Mouse (Mus musculus) erythroid progenitor cell, adult 5-6 weeks (primary cell): ENCODE measurements around the gene Stx11. TPM values are rescaled to one million over a fixed set of nuclear protein-coding genes. Genes with fewer than 3 reads are reported as not detected.

Source experiments
- ATAC-seq: replicated peaks from 2 replicates; pipeline ENCODE4 v1.8.0; 2016; ENCODE audit warnings: moderate number of reproducible peaks, mild to moderate bottlenecking, moderate TSS enrichment, inconsistent platforms; ENCODE audit not compliant: poor library complexity, low FRiP score, severe bottlenecking
- total RNA-seq, 2 experiments: library from RNA; stranded (forward) in 1 of 2; stranded (reverse) in 1 of 2; fragments of 150-400 nt in 1 of 2; fragments of 186-747, 209-891 nt in 1 of 2; gene quantifications; 2 replicates each; pipeline versions ENCODE4 v1.2.3 to v1.2.4; 2015 to 2017; ENCODE audit warnings: low replicate concordance in 2 of 2

Stx11 gene
- total RNA-seq, 2 experiments from 2014 or later: 5.9 to 10.2 TPM

DNA sequence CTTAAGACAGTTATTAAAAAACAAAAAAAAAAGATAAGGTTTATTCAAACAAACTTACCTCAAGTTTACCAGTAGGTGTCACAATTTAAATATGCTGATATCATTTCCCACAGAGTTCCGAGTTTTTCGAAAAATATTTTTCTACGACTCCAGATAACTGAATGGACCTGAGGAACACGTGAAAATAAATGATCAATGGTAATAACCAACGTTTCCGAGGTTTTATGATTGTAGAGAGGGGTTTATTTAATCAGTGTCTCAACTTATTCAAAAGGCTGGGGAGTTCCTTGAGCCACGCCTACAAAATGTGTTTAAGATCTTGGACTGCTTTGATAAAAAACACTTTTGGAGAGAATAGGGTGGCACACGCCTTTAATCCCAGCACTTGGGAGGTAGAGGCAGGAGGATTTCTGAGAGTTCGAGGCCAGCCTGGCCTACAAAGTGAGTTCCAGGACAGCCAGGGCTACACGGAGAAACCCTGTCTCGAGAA lies 42.5 kb downstream of the Stx11 start:
- ATAC-seq: no peak

GRCm38 (mm10) chr10:12919287-12919686 lies 44.8 kb downstream of the Stx11 start:
- ATAC-seq: no peak

DNA sequence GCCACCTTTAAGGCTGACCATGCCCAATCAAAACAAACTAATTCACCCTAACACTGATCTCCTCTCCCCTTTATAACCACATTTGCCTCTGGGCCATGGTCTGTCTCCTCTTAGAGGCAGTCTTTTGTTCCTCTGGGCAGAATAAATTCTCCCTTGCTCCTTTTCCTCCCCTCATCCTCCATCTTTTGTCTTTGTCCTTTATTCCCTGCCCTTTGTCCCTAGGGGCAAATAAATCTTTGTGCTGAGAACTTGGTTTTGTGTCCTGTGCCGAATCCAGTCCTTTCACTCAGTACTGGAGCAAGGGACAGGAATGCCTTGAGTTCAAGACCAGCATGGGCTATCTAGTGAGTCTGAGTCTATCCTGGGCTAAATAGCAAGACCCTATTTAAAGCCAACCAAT lies 46.5 kb downstream of the Stx11 start:
- no peak for ATAC-seq

DNA sequence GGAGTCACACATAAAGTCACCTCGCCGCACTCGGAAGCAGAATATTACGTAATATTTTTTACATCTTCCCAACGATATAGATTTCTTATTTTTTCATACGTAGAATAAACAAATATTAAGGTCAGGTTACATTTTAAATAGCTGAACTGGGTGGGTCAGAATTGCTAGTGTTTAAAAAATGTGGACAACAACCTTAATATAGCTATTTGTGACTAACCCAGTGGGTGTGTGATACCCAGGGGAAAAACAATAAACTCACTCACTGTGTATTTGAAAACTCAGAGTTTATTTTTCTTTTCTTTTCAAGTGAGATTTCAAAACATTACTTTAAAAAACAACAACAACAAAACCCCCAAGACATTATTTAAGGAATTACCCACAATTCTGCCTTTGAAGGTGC lies 47.7 kb downstream of the Stx11 start:
- ATAC-seq: no peak

GRCm38 (mm10) chr10:12915826-12916225 lies 48.3 kb downstream of the Stx11 start:
- ATAC-seq: no peak

GRCm38 (mm10) chr10:12914203-12914602 lies 49.9 kb downstream of the Stx11 start:
- no peak for ATAC-seq

- no peak for ATAC-seq
These were observed 52.0 kb downstream of the Stx11 start for GRCm38 (mm10) chr10:12911981-12912530.

- ATAC-seq: no peak
These were observed 52.6 kb downstream of the Stx11 start for GRCm38 (mm10) chr10:12911451-12911850.

- ATAC-seq: no peak
These were observed 54.2 kb downstream of the Stx11 start for GRCm38 (mm10) chr10:12909891-12910290.

DNA sequence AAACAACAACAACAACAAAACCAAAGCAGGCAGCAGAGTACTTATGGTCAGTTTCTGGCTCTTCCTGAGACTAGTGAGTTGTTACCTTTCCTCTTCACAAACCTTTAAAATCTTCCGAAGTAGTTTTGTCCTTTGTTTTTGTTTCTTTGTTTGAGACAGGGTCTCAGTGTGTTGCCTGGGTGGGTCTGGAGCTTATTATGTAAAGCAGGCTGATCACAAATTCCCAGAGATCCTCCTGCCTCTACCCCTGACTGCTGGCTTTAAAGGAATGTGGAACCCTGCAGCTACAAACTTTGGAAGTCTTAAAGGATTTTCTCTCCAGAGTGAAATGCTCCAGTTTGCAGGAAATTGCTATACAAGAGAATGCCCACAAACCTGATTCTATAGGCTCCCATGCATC lies 54.9 kb downstream of the Stx11 start:
- ATAC-seq: no peak

DNA sequence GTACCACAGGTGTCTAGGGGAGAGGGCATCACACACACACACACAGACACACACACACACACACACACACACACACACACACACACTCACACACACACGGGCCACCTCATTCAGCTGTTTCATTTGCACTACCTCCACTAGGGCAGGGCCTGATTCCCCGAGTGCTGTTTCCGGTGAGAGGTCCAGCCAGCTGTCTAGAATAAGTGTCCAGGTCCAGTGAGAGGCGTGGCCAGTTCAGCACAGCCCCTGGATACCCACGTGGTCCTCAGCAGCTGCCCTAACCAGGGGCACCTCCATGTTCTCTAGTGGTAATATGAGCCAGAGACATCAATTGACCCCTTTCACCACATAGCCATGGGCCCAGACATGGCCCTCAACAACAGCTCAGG lies 60.0 kb downstream of the Stx11 start:
- no peak for ATAC-seq

DNA sequence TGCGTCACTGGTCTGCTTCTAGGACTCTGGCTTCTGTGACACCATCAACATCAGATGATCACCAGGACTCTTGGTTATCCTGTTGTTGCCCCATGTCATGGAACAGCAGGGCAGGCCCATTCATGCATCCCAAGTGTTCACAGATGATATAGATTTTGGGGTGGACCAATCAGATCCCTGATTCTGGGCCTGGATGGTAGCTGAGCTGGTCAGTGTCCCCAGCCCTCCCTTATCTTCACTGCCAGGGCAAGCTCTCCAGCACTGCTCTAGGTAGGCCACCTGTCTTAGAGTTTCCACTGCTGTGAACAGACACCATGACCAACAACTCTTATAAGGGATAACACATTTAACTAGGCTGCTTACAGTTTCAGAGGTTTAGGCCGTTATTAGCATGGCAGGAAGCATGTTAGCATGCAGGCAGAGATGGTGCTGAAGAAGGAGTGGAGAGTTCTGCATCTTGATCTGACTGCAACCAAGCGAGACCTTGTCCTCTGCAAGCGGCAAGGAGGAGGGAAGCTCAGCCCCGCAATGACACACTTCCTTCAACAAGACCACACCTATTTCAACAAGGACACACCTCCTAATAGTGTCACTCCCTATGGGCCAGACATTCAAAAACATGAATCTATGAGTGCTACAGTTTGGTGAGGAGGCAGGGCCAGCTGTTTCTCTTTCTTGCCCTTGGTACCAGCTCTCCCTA lies 60.5 kb downstream of the Stx11 start:
- ATAC-seq: no peak

DNA sequence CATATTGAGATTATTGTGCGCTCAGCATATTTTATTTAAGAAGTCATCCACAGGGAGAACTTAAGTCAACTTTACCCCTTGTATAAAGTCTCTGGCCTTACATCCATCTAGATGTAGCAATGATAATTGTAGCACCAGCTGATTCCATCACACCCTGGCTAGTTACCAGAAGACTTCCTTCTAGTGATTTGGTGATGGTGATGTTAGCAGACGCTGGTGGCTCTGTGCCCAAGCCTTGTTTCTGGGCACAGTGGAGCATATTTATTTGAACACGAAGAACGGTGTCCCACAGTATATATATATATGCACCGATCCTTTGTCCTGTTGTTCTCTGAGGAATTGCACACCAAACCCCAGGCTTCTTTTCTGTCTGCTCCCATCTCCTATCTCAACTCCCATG lies 64.2 kb downstream of the Stx11 start:
- no peak for ATAC-seq

- ATAC-seq: no peak
These were observed 70.8 kb downstream of the Stx11 start for GRCm38 (mm10) chr10:12893339-12893738.

DNA sequence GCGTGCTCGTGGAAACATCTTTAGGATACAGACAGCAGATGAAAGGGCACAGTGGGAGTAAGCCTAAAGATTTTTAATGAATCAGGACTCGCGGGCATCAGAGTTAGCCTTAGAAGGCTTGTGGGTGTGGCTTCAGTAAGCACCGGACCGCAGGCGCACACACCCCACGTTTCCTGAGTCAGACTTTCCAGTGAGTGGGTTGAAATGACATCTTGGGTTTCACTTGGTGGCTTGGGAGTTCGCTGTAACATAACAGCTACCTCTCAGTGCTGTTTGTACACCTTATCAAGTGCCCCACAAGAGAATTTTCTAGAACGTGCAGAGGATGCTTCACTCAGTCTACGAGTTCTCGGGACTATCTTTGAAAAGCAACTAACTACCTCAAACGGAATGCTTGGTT lies 75.7 kb downstream of the Stx11 start:
- no peak for ATAC-seq

Other genes with a start within 250 kb of the Stx11 start
- gene Utrn, start 94.9 kb downstream of the Stx11 start, total RNA-seq (2015; ENCODE audit: low replicate concordance): 8.3 and 23.5 TPM in 2 replicates
- 6.3 and 11.8 TPM in 2 replicates for gene Utrn, start 94.9 kb downstream of the Stx11 start, total RNA-seq (2017; ENCODE audit: low replicate concordance)
- gene Sf3b5, start 41.0 kb upstream of the Stx11 start, total RNA-seq (2015; ENCODE audit: low replicate concordance): 4.7 and 6.7 TPM in 2 replicates
- 3.7 and 5.6 TPM in 2 replicates for gene Sf3b5, start 41.0 kb upstream of the Stx11 start, total RNA-seq (2017; ENCODE audit: low replicate concordance)
- gene Plagl1, start 96.2 kb upstream of the Stx11 start, total RNA-seq (2015; ENCODE audit: low replicate concordance): not detected in 2 replicates
- gene Plagl1, start 96.2 kb upstream of the Stx11 start, total RNA-seq (2017; ENCODE audit: low replicate concordance): not detected in 2 replicates
- gene Zc2hc1b, start 213.7 kb upstream of the Stx11 start, total RNA-seq (2015; ENCODE audit: low replicate concordance): not detected in 2 replicates
- not detected in 2 replicates for gene Zc2hc1b, start 213.7 kb upstream of the Stx11 start, total RNA-seq (2017; ENCODE audit: low replicate concordance)
- 10.1 and 22.7 TPM in 2 replicates for gene Ltv1, start 228.9 kb upstream of the Stx11 start, total RNA-seq (2015; ENCODE audit: low replicate concordance)
- gene Ltv1, start 228.9 kb upstream of the Stx11 start, total RNA-seq (2017; ENCODE audit: low replicate concordance): 6.0 and 6.8 TPM in 2 replicates